Mouse (Mus musculus) c-Kit-positive CD71-positive TER-119-positive erythroid progenitor cells, embryonic 14.5 days (primary cell): ENCODE measurements around the gene Yod1.

Experiments used
- DNase-seq: peaks from one replicate; pipeline ENCODE4 v3.0.0-alpha.2; 2013; ENCODE audit warnings: low spot score

Yod1 gene

GRCm38 (mm10) chr1:130732706-130733658, 15.9 kb downstream of the Yod1 start:
- DNase-seq = peak; percentile 45

DNA sequence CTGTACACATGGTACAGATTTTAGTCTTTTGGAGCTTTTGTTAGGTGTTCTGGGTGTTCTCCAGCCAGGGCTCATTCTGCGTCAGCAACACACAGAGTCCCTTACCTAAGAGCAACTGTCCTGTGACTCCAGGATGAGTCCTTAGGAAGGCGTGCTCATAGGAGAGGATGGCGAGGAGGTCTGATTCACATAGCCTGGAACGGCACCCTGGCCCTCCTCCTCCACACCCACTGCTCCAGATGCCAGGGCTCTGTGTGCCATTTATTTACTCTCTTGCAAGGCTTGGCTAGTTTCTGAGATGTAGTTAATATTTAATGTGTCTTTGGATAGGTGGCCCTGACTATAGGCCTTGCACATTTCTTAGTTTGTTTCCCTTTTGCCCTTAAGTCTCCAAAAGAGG, 16.5 kb downstream of the Yod1 start:
- no peak for DNase-seq

GRCm38 (mm10) chr1:130734452-130734851, 17.3 kb downstream of the Yod1 start:
- no peak for DNase-seq

DNA sequence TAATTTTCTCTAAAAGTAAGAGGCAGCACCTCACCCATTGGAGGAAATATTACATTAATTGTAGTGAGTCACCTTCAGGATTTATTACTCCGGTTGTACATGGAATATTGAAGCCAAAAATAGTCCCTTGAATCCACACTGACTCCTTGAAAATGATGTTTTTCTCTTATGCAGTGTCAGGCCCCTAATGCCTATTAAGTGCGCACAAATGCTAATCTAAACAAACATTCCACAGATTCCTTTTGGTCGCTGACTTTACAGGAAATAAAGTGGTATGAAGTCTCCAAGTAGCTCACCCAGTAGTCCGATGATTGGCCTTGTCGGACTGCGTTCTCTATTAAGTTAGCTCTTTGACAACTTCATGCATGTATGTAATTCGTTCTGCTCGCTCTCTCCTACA, 17.7 kb downstream of the Yod1 start:
- DNase-seq = no peak

- no peak for DNase-seq
Measured at GRCm38 (mm10) chr1:130737411-130737881, 20.3 kb downstream of the Yod1 start.

GRCm38 (mm10) chr1:130737916-130738315, 20.8 kb downstream of the Yod1 start:
- DNase-seq = no peak

DNA sequence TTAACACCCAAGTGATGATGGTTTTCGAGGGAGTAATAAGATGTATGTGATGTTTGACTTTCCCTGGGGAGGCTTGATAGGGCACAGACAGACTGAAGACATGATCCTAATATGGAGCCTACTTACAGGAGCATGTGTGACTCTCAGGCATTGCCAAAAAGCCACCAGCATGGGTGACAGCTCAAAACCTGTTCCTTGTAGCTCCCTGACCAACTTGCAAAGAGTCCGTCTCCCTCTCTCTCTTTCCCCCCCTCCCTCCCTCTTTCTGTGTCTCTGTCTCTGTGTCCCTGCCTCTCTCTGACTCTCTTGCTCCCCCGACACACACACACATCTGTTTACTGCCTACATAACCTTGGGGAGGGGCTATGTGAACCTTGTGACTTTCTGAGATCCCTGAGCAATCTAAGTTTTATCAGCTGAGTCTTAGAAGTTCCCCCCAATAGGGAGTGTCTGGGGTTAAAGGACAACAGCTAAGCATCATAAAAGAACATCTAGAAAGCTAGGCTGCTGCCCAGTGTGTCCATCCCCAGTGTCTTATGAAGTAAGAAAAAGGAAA, 21.5 kb downstream of the Yod1 start:
- no peak for DNase-seq

- no peak for DNase-seq
Measured at GRCm38 (mm10) chr1:130739636-130740035, 22.5 kb downstream of the Yod1 start.

DNA sequence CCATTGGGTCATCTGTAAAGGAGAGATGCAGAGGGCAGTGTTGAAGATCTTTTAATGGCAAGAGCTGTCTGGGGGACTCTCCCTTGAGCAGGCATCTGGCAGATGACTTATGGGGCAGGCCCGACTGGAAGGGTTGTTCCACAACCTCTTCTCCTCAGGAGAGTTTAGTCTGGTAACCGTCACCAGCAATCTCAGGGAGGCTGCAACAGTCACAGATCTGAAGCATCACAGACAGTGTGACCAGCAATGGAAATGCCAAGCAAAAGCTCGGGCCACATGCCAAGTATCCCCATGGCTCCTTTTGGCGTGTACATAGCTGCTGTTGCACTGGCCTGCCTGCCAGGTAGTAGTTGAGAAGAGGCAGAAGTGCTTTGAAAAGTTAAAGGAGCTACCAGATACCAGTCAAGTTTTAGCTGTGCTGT, 23.1 kb downstream of the Yod1 start:
- no peak for DNase-seq

GRCm38 (mm10) chr1:130740781-130741720, 23.9 kb downstream of the Yod1 start:
- peak; percentile 97 for DNase-seq

GRCm38 (mm10) chr1:130742201-130742600, 25.1 kb downstream of the Yod1 start:
- DNase-seq = no peak

- DNase-seq = no peak
Measured at GRCm38 (mm10) chr1:130743775-130744174, 26.6 kb downstream of the Yod1 start.

GRCm38 (mm10) chr1:130744217-130744616, 27.1 kb downstream of the Yod1 start:
- peak; percentile 60 for DNase-seq

DNA sequence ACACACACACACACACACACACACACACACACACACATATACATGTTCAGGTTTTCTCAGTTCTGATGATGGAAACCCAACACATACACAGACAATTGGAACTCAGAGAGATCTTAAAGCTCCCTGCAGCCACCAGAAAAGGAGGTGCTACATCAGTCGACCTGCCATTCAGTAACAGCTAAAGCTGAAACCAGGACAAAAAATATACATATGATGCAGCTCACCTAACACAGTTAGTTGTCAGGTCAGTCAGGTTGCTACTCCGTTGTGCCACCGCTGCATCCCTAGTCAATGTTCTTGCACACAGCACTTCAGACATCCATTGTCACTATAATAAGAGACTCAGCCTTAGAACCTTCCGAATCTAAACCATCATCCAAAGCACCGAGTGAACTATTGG, 27.8 kb downstream of the Yod1 start:
- no peak for DNase-seq

DNA sequence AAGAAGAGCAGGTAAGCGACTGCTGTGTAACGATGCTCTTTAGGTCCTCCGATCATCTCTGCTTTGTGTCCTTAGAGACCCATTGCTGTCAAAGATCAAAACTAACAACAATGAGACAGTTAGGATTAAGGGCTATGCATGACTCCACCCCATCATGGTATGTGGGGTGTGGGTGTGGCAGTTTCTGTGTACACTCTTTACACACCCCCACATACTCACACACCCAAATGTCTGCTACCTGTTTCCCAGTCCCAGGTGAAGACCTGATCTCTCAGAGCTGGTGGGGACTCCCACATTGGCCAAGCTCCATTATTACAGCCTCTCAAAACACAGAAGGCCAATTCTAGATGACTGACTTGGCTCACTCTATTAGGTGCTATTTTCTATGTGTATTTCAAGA, 28.5 kb downstream of the Yod1 start:
- DNase-seq = no peak

DNA sequence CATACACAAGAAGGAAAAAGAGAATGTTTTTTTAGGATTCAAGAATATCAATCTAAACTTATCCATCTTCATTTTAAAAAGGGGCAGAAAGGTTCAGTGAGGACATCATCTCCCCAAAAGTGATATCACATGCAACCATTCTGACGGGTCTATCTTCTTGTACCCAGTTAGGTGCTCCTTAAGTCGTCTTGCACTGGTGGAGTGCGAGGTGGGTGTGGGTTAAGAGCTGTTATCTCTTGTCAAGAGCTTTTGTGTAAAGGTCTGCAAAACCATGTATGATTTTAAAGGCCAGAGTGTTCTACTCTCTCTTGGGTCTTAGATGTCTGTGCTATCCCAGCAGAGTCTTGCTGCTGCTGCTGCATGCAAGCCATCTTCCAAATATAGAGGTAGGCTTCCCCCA, 29.7 kb downstream of the Yod1 start:
- DNase-seq = no peak

- DNase-seq = no peak
Measured at GRCm38 (mm10) chr1:130759689-130760088, 42.6 kb downstream of the Yod1 start.

- DNase-seq = no peak
Measured at GRCm38 (mm10) chr1:130761597-130761996, 44.5 kb downstream of the Yod1 start.

GRCm38 (mm10) chr1:130762045-130762760, 45.1 kb downstream of the Yod1 start:
- no peak for DNase-seq

GRCm38 (mm10) chr1:130764027-130764461, 46.9 kb downstream of the Yod1 start:
- no peak for DNase-seq

DNA sequence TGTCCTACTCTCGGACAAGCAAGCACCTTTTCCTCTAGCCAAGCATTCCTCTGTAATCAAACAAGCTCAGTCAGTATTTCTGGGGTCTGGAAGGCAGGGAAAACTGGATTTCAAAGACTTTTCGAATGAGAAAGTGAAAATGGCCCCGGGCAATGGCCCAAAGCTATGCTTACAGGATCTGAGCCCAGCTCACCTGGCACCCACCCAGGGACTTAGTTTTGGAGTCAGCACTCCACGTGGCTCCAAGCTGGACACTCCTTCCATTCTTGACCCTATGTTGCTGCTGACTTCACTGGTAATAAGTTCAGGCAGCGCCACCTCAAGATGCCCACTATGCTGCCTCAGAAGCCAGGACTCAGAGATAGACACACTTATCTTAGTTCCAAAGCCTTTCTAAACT, 49.9 kb downstream of the Yod1 start:
- no peak for DNase-seq

DNA sequence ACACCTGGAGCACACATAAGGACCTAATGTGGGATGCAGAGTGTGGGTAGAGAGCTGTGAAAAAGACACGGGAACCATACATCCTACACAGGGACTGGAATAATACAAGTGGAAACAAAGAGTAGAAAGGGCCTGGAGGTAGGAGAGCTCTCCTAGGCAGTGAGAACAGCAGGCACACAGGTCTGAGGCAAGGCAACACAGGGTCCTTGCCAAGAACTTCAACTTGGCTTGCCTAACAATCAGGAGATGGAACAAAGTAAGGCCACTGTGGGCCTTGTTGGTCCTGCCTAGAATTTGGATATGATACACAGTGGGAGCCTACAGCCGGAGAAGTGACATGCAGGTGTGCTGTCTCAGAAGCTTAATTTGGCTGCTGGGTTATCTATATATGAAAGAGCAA, 52.8 kb downstream of the Yod1 start:
- no peak for DNase-seq
